Mouse (Mus musculus) heart, postnatal 10 days (tissue): ENCODE results near the gene Foxp1. TPM values are rescaled to one million over a fixed set of nuclear protein-coding genes. Genes with fewer than 3 reads are reported as not detected.

Experiments
- DNase-seq, 2 experiments: peaks; one replicate each; pipeline ENCODE4 v3.0.0; 2021
- intact Hi-C: fragments of 180-260 bp; cut with DNase I; formaldehyde crosslinking; loops from one replicate; pipeline ENCODE4 v1.15.1; 2025
- total RNA-seq, 2 experiments: library from RNA; stranded (reverse); gene quantifications; 2 replicates each; pipeline ENCODE4 v1.2.3; 2021

Foxp1 gene
- total RNA-seq, 2 experiments from 2014 or later: 52.4 to 60.6 TPM

- peak; percentile 45 to 53 for DNase-seq
- intact Hi-C loops: loop anchor here (2.0 kb wide), 1 partner anchor 35 kb away; no protein-coding TSS in a partner anchor
These were observed 36.5 kb downstream of the Foxp1 start for GRCm38 (mm10) chr6:99485884-99486640.

GRCm38 (mm10) chr6:99485217-99485883, 37.2 kb downstream of the Foxp1 start:
- peak; percentile 85 to 89 for DNase-seq
- intact Hi-C loops: loop anchor here (2.0 kb wide), 1 partner anchor 35 kb away; no protein-coding TSS in a partner anchor

GRCm38 (mm10) chr6:99484884-99485216, 37.7 kb downstream of the Foxp1 start:
- no peak for DNase-seq
- intact Hi-C loops: loop anchor here (2.0 kb wide), 1 partner anchor 36 kb away; no protein-coding TSS in a partner anchor

GRCm38 (mm10) chr6:99484197-99484725, 38.3 kb downstream of the Foxp1 start:
- peak; percentile 16 to 31 for DNase-seq
- intact Hi-C loops: loop anchor here (2.0 kb wide), 1 partner anchor 37 kb away; no protein-coding TSS in a partner anchor

- DNase-seq: no peak
- intact Hi-C loops: no loop called here
These were observed 39.0 kb downstream of the Foxp1 start for GRCm38 (mm10) chr6:99483556-99483955.

GRCm38 (mm10) chr6:99481568-99481967, 41.0 kb downstream of the Foxp1 start:
- intact Hi-C loops: no loop called here
- DNase-seq: no peak

- intact Hi-C loops: no loop called here
- DNase-seq: no peak
These were observed 43.5 kb downstream of the Foxp1 start for GRCm38 (mm10) chr6:99478873-99479650.

GRCm38 (mm10) chr6:99475040-99475439, 47.5 kb downstream of the Foxp1 start:
- no peak for DNase-seq
- intact Hi-C loops: no loop called here

- no peak for DNase-seq
- intact Hi-C loops: no loop called here
These were observed 51.6 kb downstream of the Foxp1 start for GRCm38 (mm10) chr6:99470906-99471305.

GRCm38 (mm10) chr6:99469134-99469834, 53.2 kb downstream of the Foxp1 start:
- intact Hi-C loops: no loop called here
- no peak for DNase-seq

GRCm38 (mm10) chr6:99467831-99468230, 54.7 kb downstream of the Foxp1 start:
- no peak for DNase-seq
- intact Hi-C loops: no loop called here

- intact Hi-C loops: no loop called here
- DNase-seq: no peak
These were observed 55.4 kb downstream of the Foxp1 start for GRCm38 (mm10) chr6:99467109-99467508.

- intact Hi-C loops: no loop called here
- DNase-seq: no peak
These were observed 56.2 kb downstream of the Foxp1 start for GRCm38 (mm10) chr6:99466354-99466753.

- DNase-seq: no peak
- intact Hi-C loops: no loop called here
These were observed 58.1 kb downstream of the Foxp1 start for GRCm38 (mm10) chr6:99464449-99464848.

GRCm38 (mm10) chr6:99463906-99464305, 58.6 kb downstream of the Foxp1 start:
- intact Hi-C loops: no loop called here
- DNase-seq: no peak

- intact Hi-C loops: no loop called here
- DNase-seq: no peak
These were observed 63.7 kb downstream of the Foxp1 start for GRCm38 (mm10) chr6:99458775-99459174.

GRCm38 (mm10) chr6:99453763-99454520, 68.6 kb downstream of the Foxp1 start:
- no peak for DNase-seq
- intact Hi-C loops: no loop called here

GRCm38 (mm10) chr6:99452638-99453185, 69.8 kb downstream of the Foxp1 start:
- peak in 1 of 2 experiments; percentile 25 for DNase-seq
- intact Hi-C loops: no loop called here

GRCm38 (mm10) chr6:99451479-99451878, 71.0 kb downstream of the Foxp1 start:
- intact Hi-C loops: no loop called here
- DNase-seq: no peak
